Mouse (Mus musculus): ENCODE measurements at regions not wholly inside any gene's neighbourhood (a gene's known extent, or its start where the extent isn't known, plus 50 kb on each side); places are given as distances from the start of the nearest gene placed in this dataset.

- no peak overlapping the region for H3K4me3 ChIP-seq (ENCODE audit: insufficient read depth in 1 of 2, low read depth in 1 of 2, low read length in 2 of 2, poor library complexity in 1 of 2, severe bottlenecking in 1 of 2)
- H3K9ac ChIP-seq (ENCODE audit: insufficient read depth, low read depth, low read length, poor library complexity, severe bottlenecking): no peak overlapping the region
- no peaks in the 10 kb centered on the region for H3K4me1 ChIP-seq (ENCODE audit: control insufficient read depth in 2 of 2, insufficient read depth in 2 of 2, low read length in 2 of 2, poor library complexity in 1 of 2)
- in situ Hi-C loops (cut with MboI; ENCODE audit: low sequenced_read_pairs in 2 of 2, unreplicated experiment in 2 of 2): no loop called here
- no peak overlapping the region for H3K27ac ChIP-seq (ENCODE audit: insufficient read depth, low read depth, low read length, poor library complexity, severe bottlenecking)
- TF ChIP-seq MAFK (IDR thresholded peaks at IDR 0.05; ENCODE audit: insufficient read depth, low read depth, low read length): no peak
- TF ChIP-seq CHD2 (IDR thresholded peaks at IDR 0.05; ENCODE audit: low read depth, low read length): no peak
- H3K36me3 ChIP-seq (ENCODE audit: control insufficient read depth, insufficient read depth, low read length, poor library complexity, severe bottlenecking): no peaks in the 10 kb centered on the region
- no peak for DNase-seq (ENCODE audit: low read depth, low spot score)
- no peaks in the 10 kb centered on the region for H3K9me3 ChIP-seq (ENCODE audit: control insufficient read depth, insufficient read depth, low read depth, low read length)
These were observed 317.7 kb upstream of the Nwd2 start for GRCm38 (mm10) chr5:63331186-63331585.

- Histone ChIP-seq H3K36me3 (ENCODE audit: control insufficient read depth, insufficient read depth, low read length, poor library complexity, severe bottlenecking) (no peaks in the 10 kb centered on the region), H3K9me3 (ENCODE audit: control insufficient read depth, insufficient read depth, low read depth, low read length) (no peaks in the 10 kb centered on the region), H3K9ac (ENCODE audit: insufficient read depth, low read depth, low read length, poor library complexity, severe bottlenecking) (no peak overlapping the region), H3K27ac (ENCODE audit: insufficient read depth, low read depth, low read length, poor library complexity, severe bottlenecking) (no peak overlapping the region), H3K4me1 (ENCODE audit: control insufficient read depth in 2 of 2, insufficient read depth in 2 of 2, low read length in 2 of 2, poor library complexity in 1 of 2) (no peaks in the 10 kb centered on the region), H3K4me3 (ENCODE audit: insufficient read depth in 1 of 2, low read depth in 1 of 2, low read length in 2 of 2, poor library complexity in 1 of 2, severe bottlenecking in 1 of 2) (no peak overlapping the region)
- in situ Hi-C loops (cut with MboI; ENCODE audit: low sequenced_read_pairs in 2 of 2, unreplicated experiment in 2 of 2): no loop called here
- no peak for DNase-seq (ENCODE audit: low read depth, low spot score)
- no peak for TF ChIP-seq ZC3H11A (IDR thresholded peaks at IDR 0.05; ENCODE audit: borderline replicate concordance, low read depth, low read length)
- TF ChIP-seq CHD2 (IDR thresholded peaks at IDR 0.05; ENCODE audit: low read depth, low read length): no peak
- no peak for TF ChIP-seq ZNF384 (IDR thresholded peaks at IDR 0.05; ENCODE audit: low read depth, low read length)
- TF ChIP-seq MAFK (IDR thresholded peaks at IDR 0.05; ENCODE audit: insufficient read depth, low read depth, low read length): no peak
- no peak for TF ChIP-seq HCFC1 (IDR thresholded peaks at IDR 0.05; ENCODE audit: borderline replicate concordance, insufficient read depth, low read length)
These were observed 297.8 kb upstream of the Nwd2 start for GRCm38 (mm10) chr5:63351108-63351507.

- H3K4me3 ChIP-seq (ENCODE audit: insufficient read depth in 1 of 2, low read depth in 1 of 2, low read length in 2 of 2, poor library complexity in 1 of 2, severe bottlenecking in 1 of 2): no peak overlapping the region
- in situ Hi-C loops (cut with MboI; ENCODE audit: low sequenced_read_pairs in 2 of 2, unreplicated experiment in 2 of 2): no loop called here
- H3K27ac ChIP-seq (ENCODE audit: insufficient read depth, low read depth, low read length, poor library complexity, severe bottlenecking): no peak overlapping the region
- no peaks in the 10 kb centered on the region for H3K9me3 ChIP-seq (ENCODE audit: control insufficient read depth, insufficient read depth, low read depth, low read length)
- TF ChIP-seq CHD2 (IDR thresholded peaks at IDR 0.05; ENCODE audit: low read depth, low read length) (no peak), MAFK (IDR thresholded peaks at IDR 0.05; ENCODE audit: insufficient read depth, low read depth, low read length) (no peak), ZNF384 (IDR thresholded peaks at IDR 0.05; ENCODE audit: low read depth, low read length) (no peak), ZC3H11A (IDR thresholded peaks at IDR 0.05; ENCODE audit: borderline replicate concordance, low read depth, low read length) (no peak), HCFC1 (IDR thresholded peaks at IDR 0.05; ENCODE audit: borderline replicate concordance, insufficient read depth, low read length) (no peak)
- H3K9ac ChIP-seq (ENCODE audit: insufficient read depth, low read depth, low read length, poor library complexity, severe bottlenecking): no peak overlapping the region
- no peaks in the 10 kb centered on the region for H3K4me1 ChIP-seq (ENCODE audit: control insufficient read depth in 2 of 2, insufficient read depth in 2 of 2, low read length in 2 of 2, poor library complexity in 1 of 2)
- H3K36me3 ChIP-seq (ENCODE audit: control insufficient read depth, insufficient read depth, low read length, poor library complexity, severe bottlenecking): no peaks in the 10 kb centered on the region
- no peak for DNase-seq (ENCODE audit: low read depth, low spot score)
These were observed 256.9 kb upstream of the Nwd2 start for GRCm38 (mm10) chr5:63391956-63392355.

GRCm38 (mm10) chr5:63397963-63398362, 250.9 kb upstream of the Nwd2 start:
- Histone ChIP-seq H3K27ac (ENCODE audit: insufficient read depth, low read depth, low read length, poor library complexity, severe bottlenecking) (no peak overlapping the region), H3K9ac (ENCODE audit: insufficient read depth, low read depth, low read length, poor library complexity, severe bottlenecking) (no peak overlapping the region), H3K4me1 (ENCODE audit: control insufficient read depth in 2 of 2, insufficient read depth in 2 of 2, low read length in 2 of 2, poor library complexity in 1 of 2) (no peaks in the 10 kb centered on the region), H3K4me3 (ENCODE audit: insufficient read depth in 1 of 2, low read depth in 1 of 2, low read length in 2 of 2, poor library complexity in 1 of 2, severe bottlenecking in 1 of 2) (no peak overlapping the region), H3K9me3 (ENCODE audit: control insufficient read depth, insufficient read depth, low read depth, low read length) (no peaks in the 10 kb centered on the region), H3K36me3 (ENCODE audit: control insufficient read depth, insufficient read depth, low read length, poor library complexity, severe bottlenecking) (no peaks in the 10 kb centered on the region)
- TF ChIP-seq MAFK (IDR thresholded peaks at IDR 0.05; ENCODE audit: insufficient read depth, low read depth, low read length): no peak
- no peak for TF ChIP-seq HCFC1 (IDR thresholded peaks at IDR 0.05; ENCODE audit: borderline replicate concordance, insufficient read depth, low read length)
- TF ChIP-seq CHD2 (IDR thresholded peaks at IDR 0.05; ENCODE audit: low read depth, low read length): no peak
- TF ChIP-seq ZC3H11A (IDR thresholded peaks at IDR 0.05; ENCODE audit: borderline replicate concordance, low read depth, low read length): no peak
- no peak for TF ChIP-seq ZNF384 (IDR thresholded peaks at IDR 0.05; ENCODE audit: low read depth, low read length)
- in situ Hi-C loops (cut with MboI; ENCODE audit: low sequenced_read_pairs in 2 of 2, unreplicated experiment in 2 of 2): no loop called here
- no peak for DNase-seq (ENCODE audit: low read depth, low spot score)

- no peak overlapping the region for H3K4me3 ChIP-seq (ENCODE audit: insufficient read depth in 1 of 2, low read depth in 1 of 2, low read length in 2 of 2, poor library complexity in 1 of 2, severe bottlenecking in 1 of 2)
- TF ChIP-seq ZC3H11A (IDR thresholded peaks at IDR 0.05; ENCODE audit: borderline replicate concordance, low read depth, low read length): no peak
- no peak for TF ChIP-seq CHD2 (IDR thresholded peaks at IDR 0.05; ENCODE audit: low read depth, low read length)
- TF ChIP-seq MAFK (IDR thresholded peaks at IDR 0.05; ENCODE audit: insufficient read depth, low read depth, low read length): no peak
- no peak for TF ChIP-seq ZNF384 (IDR thresholded peaks at IDR 0.05; ENCODE audit: low read depth, low read length)
- TF ChIP-seq HCFC1 (IDR thresholded peaks at IDR 0.05; ENCODE audit: borderline replicate concordance, insufficient read depth, low read length): no peak
- in situ Hi-C loops (cut with MboI; ENCODE audit: low sequenced_read_pairs in 2 of 2, unreplicated experiment in 2 of 2): no loop called here
- H3K4me1 ChIP-seq (ENCODE audit: control insufficient read depth in 2 of 2, insufficient read depth in 2 of 2, low read length in 2 of 2, poor library complexity in 1 of 2): no peaks in the 10 kb centered on the region
- H3K9ac ChIP-seq (ENCODE audit: insufficient read depth, low read depth, low read length, poor library complexity, severe bottlenecking): no peak overlapping the region
- no peak for DNase-seq (ENCODE audit: low read depth, low spot score)
- H3K36me3 ChIP-seq (ENCODE audit: control insufficient read depth, insufficient read depth, low read length, poor library complexity, severe bottlenecking): no peaks in the 10 kb centered on the region
- H3K9me3 ChIP-seq (ENCODE audit: control insufficient read depth, insufficient read depth, low read depth, low read length): no peaks in the 10 kb centered on the region
- H3K27ac ChIP-seq (ENCODE audit: insufficient read depth, low read depth, low read length, poor library complexity, severe bottlenecking): no peak overlapping the region
These were observed 218.7 kb upstream of the Nwd2 start for GRCm38 (mm10) chr5:63430167-63430566.
